Mouse (Mus musculus) testis, adult 2 months (tissue): ENCODE results near the gene Gm9733. TPM values are rescaled to one million over a fixed set of nuclear protein-coding genes. Genes with fewer than 3 reads are reported as not detected.

ENCODE experiments used
- H3K27ac ChIP-seq: fragments of 200-500 bp; 2 replicates; pipeline ENCODE4 v1.5.1; 2012; ENCODE audit warnings: low read depth, low read length; ENCODE audit not compliant: control insufficient read depth, insufficient read depth
- H3K27me3 ChIP-seq: fragments of 200-500 bp; 2 replicates; pipeline ENCODE4 v1.6.1; 2012; ENCODE audit warnings: mild to moderate bottlenecking, low read length, moderate library complexity; ENCODE audit not compliant: control insufficient read depth, insufficient read depth
- H3K36me3 ChIP-seq: fragments of 200-500 bp; 2 replicates; pipeline ENCODE4 v1.6.1; 2012; ENCODE audit warnings: mild to moderate bottlenecking, low read length; ENCODE audit not compliant: control insufficient read depth, insufficient read depth
- H3K4me1 ChIP-seq: fragments of 200-500 bp; 2 replicates; pipeline ENCODE4 v1.6.1; 2012; ENCODE audit warnings: low read length; ENCODE audit not compliant: control insufficient read depth, insufficient read depth
- H3K4me3 ChIP-seq: fragments of 200-500 bp; 2 replicates; pipeline ENCODE4 v1.5.1; 2012; ENCODE audit warnings: low read depth, mild to moderate bottlenecking, low read length, moderate library complexity, mixed read lengths; ENCODE audit not compliant: control insufficient read depth
- CTCF ChIP-seq: fragments of 200-500 bp; IDR thresholded peaks from 2 replicates; pipeline ENCODE4 v1.5.1; 2012; ENCODE audit warnings: low read depth, mild to moderate bottlenecking, inconsistent platforms, low read length, moderate library complexity; ENCODE audit not compliant: control insufficient read depth, insufficient read depth, insufficient replicate concordance
- POLR2A ChIP-seq: fragments of 200-500 bp; IDR thresholded peaks from 2 replicates; pipeline ENCODE4 v1.6.1; 2012; ENCODE audit warnings: low read depth, mild to moderate bottlenecking, inconsistent platforms, low read length, moderate library complexity; ENCODE audit not compliant: control insufficient read depth
- polyA plus RNA-seq: library from polyadenylated mRNA; depleted of rRNA; stranded (reverse); fragments of >200 nt; gene quantifications from 2 replicates; pipeline ENCODE4 v1.2.3, GENCODE M21; 2012; rRNA removed

The Gm9733 gene
- polyA plus RNA-seq, 1 experiment = not detected

- Histone ChIP-seq H3K4me3 (no peak overlapping the region), H3K27me3 (no peaks in the 10 kb centered on the region), H3K4me1 (no peaks in the 10 kb centered on the region), H3K36me3 (no peaks in the 10 kb centered on the region), H3K27ac (no peak overlapping the region)
- no peak for TF ChIP-seq POLR2A
- no peak for TF ChIP-seq CTCF
Measured at GRCm38 (mm10) chr3:15284424-15285328, 47.4 kb downstream of the Gm9733 start.

GRCm38 (mm10) chr3:15275899-15276526 lies 56.1 kb downstream of the Gm9733 start:
- Histone ChIP-seq H3K27me3 (no peaks in the 10 kb centered on the region), H3K36me3 (no peaks in the 10 kb centered on the region), H3K27ac (no peak overlapping the region), H3K4me1 (no peaks in the 10 kb centered on the region), H3K4me3 (no peak overlapping the region)
- TF ChIP-seq POLR2A (no peak), CTCF (no peak)

DNA sequence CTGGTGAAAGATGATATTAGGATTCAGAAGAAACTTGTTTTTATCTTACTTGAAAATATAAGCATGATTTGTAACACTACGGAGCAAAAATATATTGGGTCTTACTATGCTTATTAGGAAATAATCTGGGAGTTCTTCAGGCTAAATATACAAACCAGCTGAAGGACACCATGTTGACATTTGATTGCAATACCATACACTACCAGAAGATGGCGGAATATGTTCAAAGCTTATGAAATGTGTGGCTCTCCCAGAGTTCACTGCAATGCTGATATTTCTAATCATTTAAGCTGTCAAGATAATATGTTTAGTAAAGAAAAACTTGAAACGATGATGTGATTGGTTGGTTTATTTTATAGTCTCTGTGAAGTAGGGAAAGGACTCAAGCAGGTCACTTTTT lies 67.7 kb downstream of the Gm9733 start:
- Histone ChIP-seq H3K4me1 (no peaks in the 10 kb centered on the region), H3K27me3 (no peaks in the 10 kb centered on the region), H3K27ac (no peak overlapping the region)

DNA sequence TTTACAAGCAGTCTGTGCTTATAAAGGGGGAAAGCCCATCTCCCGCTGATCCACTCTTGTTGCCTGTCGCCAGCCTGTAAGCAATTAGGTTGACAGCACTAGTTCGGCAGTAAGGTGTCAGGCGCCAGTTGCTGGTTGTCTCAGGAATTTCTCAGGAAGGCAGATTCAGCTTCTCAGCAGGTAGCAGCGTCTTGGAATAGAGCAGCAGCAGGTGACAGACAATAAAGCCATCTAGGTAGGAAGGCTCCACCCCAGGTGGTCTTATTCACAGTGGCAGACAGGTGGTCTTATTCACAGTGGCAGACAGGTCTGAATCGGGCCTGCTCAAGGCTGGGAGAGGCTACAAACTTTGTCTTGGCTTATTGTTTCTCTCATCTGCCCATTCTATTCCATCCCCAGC lies 76.4 kb downstream of the Gm9733 start:
- TF ChIP-seq CTCF = no peak
- no peak for TF ChIP-seq POLR2A
- H3K27me3 ChIP-seq = no peaks in the 10 kb centered on the region
- no peak overlapping the region for H3K4me3 ChIP-seq
- H3K27ac ChIP-seq = no peak overlapping the region
- no peaks in the 10 kb centered on the region for H3K36me3 ChIP-seq
- H3K4me1 ChIP-seq = no peaks in the 10 kb centered on the region

More for the DNA sequence above, 67.7 kb downstream of the Gm9733 start:
- no peak overlapping the region for H3K4me3 ChIP-seq
- H3K36me3 ChIP-seq = no peaks in the 10 kb centered on the region
- TF ChIP-seq CTCF = no peak
- TF ChIP-seq POLR2A = no peak

Other genes with a start within 250 kb of the Gm9733 start
- 0.19 and 0.28 TPM in 2 replicates for gene Sirpb1a, start 94.2 kb upstream of the Gm9733 start, polyA plus RNA-seq
- gene Sirpb1b, start 242.8 kb upstream of the Gm9733 start, polyA plus RNA-seq = 1.9 and 2.7 TPM in 2 replicates